8 mouse cellular contexts compared by ENCODE assay signal in genomic region chr16:41244711-41245110, GRCm38 (mm10).
DNase-seq lines count a peak whose midpoint lies in the region; ATAC-seq lines count a peak whose summit lies in the region.

No protein-coding gene starts in this region.

- no peaks in the 10 kb centered on the region for H3K4me1 ChIP-seq in hindbrain, embryonic 10.5 days (replicated peaks)
- no peaks in the 10 kb centered on the region for H3K4me1 ChIP-seq in neural tube, embryonic 12.5 days

- DNase-seq in adrenal gland, adult 18-20 months (ENCODE audit: low spot score in 2 of 2), result peak; percentile 16 to 21
- no peak for DNase-seq in adrenal gland, adult 8-10 months
- DNase-seq in ES-CJ7 (ENCODE audit: low read depth, low spot score), result peak; percentile 26
- DNase-seq in cerebellum, postnatal 14 days, result peak; percentile 82 to 84
- DNase-seq in hindbrain, embryonic 10.5 days (ENCODE audit: low spot score), result peak; percentile 35
- DNase-seq in left cerebral cortex, adult 8-10 months (ENCODE audit: low spot score in 2 of 2), result peak; percentile 31 to 52
- no peak for DNase-seq in thymus, postnatal 4 days

- WGBS in hindbrain, embryonic 10.5 days, result 7% methylated on average over 2 of the region's 2 CpGs
- WGBS in neural tube, embryonic 12.5 days, result 13% methylated on average over 2 of the region's 2 CpGs

- H3K27ac ChIP-seq in hindbrain, embryonic 10.5 days, result no peak overlapping the region
- no peak overlapping the region for H3K27ac ChIP-seq in neural tube, embryonic 12.5 days

- no peak overlapping the region for H3K4me3 ChIP-seq in hindbrain, embryonic 10.5 days
- H3K4me3 ChIP-seq in neural tube, embryonic 12.5 days, result no peak overlapping the region

- peak; percentile 70; the same call in 1 of the 2 replicates for ATAC-seq in neural tube, embryonic 12.5 days (ENCODE audit: low FRiP score, low read depth)

- no peaks in the 10 kb centered on the region for H3K27me3 ChIP-seq in hindbrain, embryonic 10.5 days (ENCODE audit: insufficient read depth, poor library complexity, severe bottlenecking)
- H3K27me3 ChIP-seq in neural tube, embryonic 12.5 days (replicated peaks), result no peaks in the 10 kb centered on the region

- H3K9ac ChIP-seq in neural tube, embryonic 12.5 days, result no peak overlapping the region

- H3K36me3 ChIP-seq in hindbrain, embryonic 10.5 days, result no peaks in the 10 kb centered on the region
- no peaks in the 10 kb centered on the region for H3K36me3 ChIP-seq in neural tube, embryonic 12.5 days

- no peaks in the 10 kb centered on the region for H3K9me3 ChIP-seq in hindbrain, embryonic 10.5 days
- no peaks in the 10 kb centered on the region for H3K9me3 ChIP-seq in neural tube, embryonic 12.5 days

- no peak overlapping the region for H3K4me2 ChIP-seq in neural tube, embryonic 12.5 days (replicated peaks)

Comparison
In these comparisons a context has a peak if more than half of its experiments do, and no peak if none do; other contexts are left out.
1. DNase-seq: peak in adrenal gland, adult 18-20 months (2 of 2), ES-CJ7 (single experiment), cerebellum, postnatal 14 days (2 of 2), hindbrain, embryonic 10.5 days (single experiment) and left cerebral cortex, adult 8-10 months (2 of 2); none in adrenal gland, adult 8-10 months (single experiment) and thymus, postnatal 4 days (single experiment).